Mouse (Mus musculus) lung, embryonic 14.5 days (tissue): Measurements from ENCODE around the gene Ptprm. TPM values are rescaled to one million over a fixed set of nuclear protein-coding genes. Genes with fewer than 3 reads are reported as not detected.

ENCODE experiments used
- ATAC-seq: fragments of 200-750 bp; cut with Nextera tagmentation; 2 replicates; pipeline ENCODE4 v1.8.0; 2017; ENCODE audit warnings: mild to moderate bottlenecking, moderate TSS enrichment, moderate library complexity; ENCODE audit not compliant: insufficient read depth
- DNase-seq: peaks from one replicate; pipeline ENCODE4 v3.0.0-alpha.2; 2015
- H3K27ac ChIP-seq: fragments of 300-500 bp; sonication (generic); 2 replicates; pipeline ENCODE4 v1.5.1; 2014; ENCODE audit warnings: low read depth, mild to moderate bottlenecking, moderate library complexity
- H3K27me3 ChIP-seq: fragments of 300-500 bp; sonication (generic); 2 replicates; pipeline ENCODE4 v1.6.1; 2014; ENCODE audit warnings: low read length, control low read depth; ENCODE audit not compliant: insufficient read depth
- H3K36me3 ChIP-seq: fragments of 300-500 bp; sonication (generic); 2 replicates; pipeline ENCODE4 v1.6.1; 2014; ENCODE audit warnings: control low read depth; ENCODE audit not compliant: insufficient read depth
- H3K4me1 ChIP-seq: fragments of 300-500 bp; sonication (generic); 2 replicates; pipeline ENCODE4 v1.6.1; 2014; ENCODE audit warnings: antibody characterized with exemption, control low read depth; ENCODE audit not compliant: insufficient read depth
- H3K4me2 ChIP-seq: fragments of 300-500 bp; sonication (generic); 2 replicates; pipeline ENCODE4 v1.6.1; 2014; ENCODE audit warnings: mild to moderate bottlenecking
- H3K4me3 ChIP-seq: fragments of 300-500 bp; sonication (generic); 2 replicates; pipeline ENCODE4 v1.5.1; 2014; ENCODE audit warnings: low read depth, low read length
- H3K9ac ChIP-seq: fragments of 300-500 bp; sonication (generic); 2 replicates; pipeline ENCODE4 v1.6.1; 2014
- H3K9me3 ChIP-seq: fragments of 300-500 bp; sonication (generic); 2 replicates; pipeline ENCODE4 v1.6.1; 2016; ENCODE audit warnings: low read depth, low read length, control low read depth
- CTCF ChIP-seq: IDR thresholded peaks from 2 replicates; pipeline ENCODE4 v1.5.1; 2016; ENCODE audit warnings: antibody characterized with exemption, low read depth
- WGBS: fragments of 180-500 bp; shearing (Covaris S2); extraction: QIAGEN DNeasy Blood & Tissue Kit; methylation state at CpG from one replicate; pipeline ENCODE4 v1.1.7; 2014; 5-methylcytosine and 5-hydroxymethylcytosine counted together
- polyA plus RNA-seq: library from polyadenylated mRNA; unstranded; fragments of >200 nt; fragmentation: Nextera tagmentation; extraction: Ambion mirVana; gene quantifications from 2 replicates; pipeline ENCODE4 v1.2.1, GENCODE M21; 2014

Ptprm gene
- polyA plus RNA-seq, 1 experiment from 2014 or later: 45.4 TPM

GRCm38 (mm10) chr17:66960986-66961385 lies 393.3 kb downstream of the Ptprm start:
- Histone ChIP-seq H3K36me3 (0 out of 2 replicates have a peak, but pooled peaks cover 2% of the 10 kb centered on the region), H3K9ac (no peak overlapping the region), H3K27ac (no peak overlapping the region), H3K4me3 (no peak overlapping the region), H3K4me2 (no peak overlapping the region), H3K27me3 (no peaks in the 10 kb centered on the region), H3K9me3 (no peaks in the 10 kb centered on the region), H3K4me1 (no peaks in the 10 kb centered on the region)
- no peak for ATAC-seq
- no peak for DNase-seq
- no peak for TF ChIP-seq CTCF
- WGBS: 63% methylated on average over 5 of the region's 5 CpGs

- no peaks in the 10 kb centered on the region for H3K4me1 ChIP-seq
- no peak for DNase-seq
- H3K9me3 ChIP-seq: no peaks in the 10 kb centered on the region
- no peak for TF ChIP-seq CTCF
- H3K9ac ChIP-seq: no peak overlapping the region
- H3K27ac ChIP-seq: no peak overlapping the region
- H3K4me2 ChIP-seq: no peak overlapping the region
- ATAC-seq: no peak
- no peaks in the 10 kb centered on the region for H3K27me3 ChIP-seq
- WGBS: 87% methylated on average over 6 of the region's 6 CpGs
- H3K36me3 ChIP-seq: 0 out of 2 replicates have a peak, but pooled peaks cover 2% of the 10 kb centered on the region
- H3K4me3 ChIP-seq: no peak overlapping the region
These were observed 393.7 kb downstream of the Ptprm start for GRCm38 (mm10) chr17:66960557-66960956.

GRCm38 (mm10) chr17:66959815-66960214 lies 394.4 kb downstream of the Ptprm start:
- H3K9ac ChIP-seq: no peak overlapping the region
- no peaks in the 10 kb centered on the region for H3K27me3 ChIP-seq

GRCm38 (mm10) chr17:66958766-66959165 lies 395.5 kb downstream of the Ptprm start:
- H3K9me3 ChIP-seq: no peaks in the 10 kb centered on the region
- no peaks in the 10 kb centered on the region for H3K27me3 ChIP-seq
- no peak overlapping the region for H3K9ac ChIP-seq
- H3K36me3 ChIP-seq: 0 out of 2 replicates have a peak, but pooled peaks cover 2% of the 10 kb centered on the region
- no peak overlapping the region for H3K4me3 ChIP-seq
- H3K27ac ChIP-seq: no peak overlapping the region
- DNase-seq (no peak), ATAC-seq (no peak)
- WGBS: 67% methylated on average over 2 of the region's 2 CpGs
- no peaks in the 10 kb centered on the region for H3K4me1 ChIP-seq
- TF ChIP-seq CTCF: no peak
- H3K4me2 ChIP-seq: no peak overlapping the region

More at GRCm38 (mm10) chr17:66959815-66960214, 394.4 kb downstream of the Ptprm start:
- ATAC-seq (no peak), DNase-seq (no peak)
- Histone ChIP-seq H3K4me1 (no peaks in the 10 kb centered on the region), H3K4me2 (no peak overlapping the region), H3K27ac (no peak overlapping the region), H3K36me3 (0 out of 2 replicates have a peak, but pooled peaks cover 2% of the 10 kb centered on the region), H3K9me3 (no peaks in the 10 kb centered on the region), H3K4me3 (no peak overlapping the region)
- no peak for TF ChIP-seq CTCF
- 96% methylated on average over 2 of the region's 2 CpGs for WGBS

- Histone ChIP-seq H3K4me1 (no peaks in the 10 kb centered on the region), H3K9me3 (no peaks in the 10 kb centered on the region), H3K4me3 (no peak overlapping the region), H3K27ac (no peak overlapping the region), H3K36me3 (no peaks in the 10 kb centered on the region), H3K27me3 (no peaks in the 10 kb centered on the region), H3K4me2 (no peak overlapping the region), H3K9ac (no peak overlapping the region)
- ATAC-seq (no peak), DNase-seq (no peak)
- WGBS: 74% methylated on average over 4 of the region's 4 CpGs
- no peak for TF ChIP-seq CTCF
These were observed 409.8 kb downstream of the Ptprm start for GRCm38 (mm10) chr17:66944498-66944897.

- DNase-seq (no peak), ATAC-seq (no peak)
- no peaks in the 10 kb centered on the region for H3K36me3 ChIP-seq
- H3K9ac ChIP-seq: no peak overlapping the region
- H3K4me3 ChIP-seq: no peak overlapping the region
- no peak for TF ChIP-seq CTCF
- H3K4me2 ChIP-seq: no peak overlapping the region
- H3K4me1 ChIP-seq: no peaks in the 10 kb centered on the region
- no peaks in the 10 kb centered on the region for H3K9me3 ChIP-seq
- no peak overlapping the region for H3K27ac ChIP-seq
- no peaks in the 10 kb centered on the region for H3K27me3 ChIP-seq
- 85% methylated on average over 9 of the region's 9 CpGs for WGBS
These were observed 410.7 kb downstream of the Ptprm start for GRCm38 (mm10) chr17:66943539-66943938.

- Histone ChIP-seq H3K27ac (no peak overlapping the region), H3K9me3 (peaks cover 4% of the 10 kb centered on the region; the same call in 1 of the 2 replicates), H3K4me1 (no peaks in the 10 kb centered on the region), H3K4me2 (no peak overlapping the region), H3K36me3 (no peaks in the 10 kb centered on the region), H3K27me3 (no peaks in the 10 kb centered on the region), H3K9ac (no peak overlapping the region), H3K4me3 (no peak overlapping the region)
- 91% methylated on average over 5 of the region's 5 CpGs for WGBS
- DNase-seq (no peak), ATAC-seq (no peak)
- TF ChIP-seq CTCF: no peak
These were observed 428.6 kb downstream of the Ptprm start for GRCm38 (mm10) chr17:66925611-66926010.

GRCm38 (mm10) chr17:66914696-66915095 lies 439.6 kb downstream of the Ptprm start:
- WGBS: 41% methylated on average over 6 of the region's 6 CpGs

More at GRCm38 (mm10) chr17:66914696-66915095, 439.6 kb downstream of the Ptprm start:
- ATAC-seq (no peak), DNase-seq (no peak)
- H3K27me3 ChIP-seq: no peaks in the 10 kb centered on the region
- TF ChIP-seq CTCF: no peak
- H3K4me2 ChIP-seq: no peak overlapping the region
- H3K27ac ChIP-seq: no peak overlapping the region
- H3K4me1 ChIP-seq: no peaks in the 10 kb centered on the region
- no peaks in the 10 kb centered on the region for H3K36me3 ChIP-seq
- H3K9ac ChIP-seq: no peak overlapping the region
- H3K9me3 ChIP-seq: no peaks in the 10 kb centered on the region
- no peak overlapping the region for H3K4me3 ChIP-seq
